Mouse (Mus musculus): Measurements from ENCODE around the gene Gm5141. TPM values are rescaled to one million over a fixed set of nuclear protein-coding genes. Genes with fewer than 3 reads are reported as not detected.

Gm5141 gene
- 1.2 TPM for polyA plus RNA-seq (2014; fragmentation: Illumina TruSeq; extraction: RNeasy Lipid Tissue Mini Kit (QIAGEN cat#74804); ENCODE audit: low read depth, low replicate concordance)

DNA sequence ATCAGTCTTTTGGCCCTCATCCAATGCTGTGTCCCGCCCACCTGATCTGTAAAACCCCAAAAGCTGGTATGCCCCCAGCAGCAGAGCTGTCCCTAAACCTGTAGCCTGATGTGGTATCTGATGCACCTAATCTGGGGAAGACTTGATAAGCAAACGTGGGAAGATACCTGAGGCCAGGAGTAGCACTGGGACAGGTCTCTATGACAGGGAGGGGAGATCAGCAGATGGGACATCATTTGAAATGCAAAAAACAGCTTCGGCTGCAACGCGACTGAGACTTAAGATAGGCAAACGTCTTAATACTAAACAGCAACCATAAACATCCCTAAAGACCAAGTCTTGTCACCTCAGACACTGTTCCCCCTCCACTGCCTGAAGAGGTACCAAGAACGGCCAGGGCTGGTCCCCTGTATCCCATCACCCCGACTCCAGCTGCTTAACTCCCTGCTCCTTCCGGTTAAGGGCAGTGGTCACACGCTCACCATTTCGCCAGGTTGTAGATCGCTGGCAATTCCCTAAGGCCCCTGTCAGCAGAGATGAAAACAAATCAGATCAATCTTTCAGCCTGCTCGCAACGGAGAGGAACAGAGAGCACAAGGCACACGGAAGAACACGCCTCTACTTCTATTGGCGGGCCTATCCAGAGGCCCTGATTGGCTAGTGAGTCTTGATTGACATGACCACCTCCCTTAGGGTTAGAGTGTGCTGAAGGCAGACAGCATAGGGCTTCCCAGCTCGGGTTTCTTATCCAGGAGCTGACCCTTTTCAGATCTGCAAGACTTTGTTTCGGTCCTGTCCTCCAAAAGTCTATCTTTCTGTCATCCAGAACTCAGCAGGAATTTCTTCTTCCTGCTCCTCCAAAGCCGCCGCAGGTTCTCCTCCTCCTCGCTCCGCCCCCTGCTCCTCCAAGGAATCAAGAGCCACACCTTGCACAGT, at the start of gene Gm5141:
TSS of gene Gm5141 (minus strand) at position 610 of the 936 bp plus-strand sequence.

DNA sequence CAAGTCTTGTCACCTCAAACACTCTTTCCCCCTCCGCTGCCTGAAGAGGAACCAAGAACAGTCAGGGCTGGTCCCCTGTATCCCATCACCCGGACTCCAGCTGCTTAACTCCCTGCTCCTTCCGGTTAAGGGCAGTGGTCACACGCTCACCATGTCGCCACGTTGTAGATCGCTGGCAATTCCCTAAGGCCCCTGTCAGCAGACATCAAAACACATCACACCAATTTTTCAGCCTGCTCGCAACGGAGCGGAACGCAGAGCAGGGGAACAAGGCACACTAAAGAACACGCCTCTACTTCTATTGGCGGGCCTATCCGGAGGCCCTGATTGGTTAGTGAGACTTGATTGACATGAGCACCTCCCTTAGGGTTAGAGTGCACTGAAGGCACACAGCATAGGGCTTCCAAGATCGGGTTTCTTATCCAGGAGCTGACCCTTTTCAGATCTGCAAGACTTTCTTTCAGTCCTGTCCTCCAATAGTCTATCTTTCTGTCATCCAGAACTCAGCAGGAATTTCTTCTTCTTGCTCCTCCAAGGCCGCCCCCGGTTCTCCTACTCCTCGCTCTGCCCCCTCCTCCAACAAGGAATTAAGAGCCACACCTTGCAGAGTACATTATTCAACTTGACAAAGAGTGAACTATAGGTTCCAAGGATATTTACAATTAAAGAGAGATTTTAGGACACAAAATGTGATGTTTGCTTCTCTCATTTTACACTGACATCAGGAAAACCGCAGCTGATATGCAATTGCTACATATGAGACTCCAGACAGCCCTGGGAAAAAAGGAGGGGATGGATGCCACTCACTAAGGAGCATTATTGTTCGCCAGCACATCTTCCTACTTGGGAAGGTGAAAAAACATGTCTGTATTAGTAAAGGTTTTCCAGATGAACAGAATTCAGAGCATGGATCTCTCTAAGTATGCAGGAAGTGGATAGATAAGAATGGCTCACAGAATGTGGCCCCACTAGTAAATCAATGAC, 24.9 kb downstream of the Gm5141 start, which contains the start of gene Platr25:
TSS of gene Platr25 (minus strand) at position 278 of the 984 bp plus-strand sequence.

Other genes with a start within 250 kb of the Gm5141 start
- gene Zfp935, start 227.3 kb downstream of the Gm5141 start, polyA plus RNA-seq (2014; fragmentation: Illumina TruSeq; extraction: RNeasy Lipid Tissue Mini Kit (QIAGEN cat#74804); ENCODE audit: low read depth, low replicate concordance) = not detected
- gene Zfp934, start 214.6 kb downstream of the Gm5141 start, polyA plus RNA-seq (2014; fragmentation: Illumina TruSeq; extraction: RNeasy Lipid Tissue Mini Kit (QIAGEN cat#74804); ENCODE audit: low read depth, low replicate concordance) = 7.6 TPM
- gene 6720489N17Rik, start 161.6 kb downstream of the Gm5141 start, polyA plus RNA-seq (2014; fragmentation: Illumina TruSeq; extraction: RNeasy Lipid Tissue Mini Kit (QIAGEN cat#74804); ENCODE audit: low read depth, low replicate concordance) = 1.2 TPM
- 6.6 TPM for gene Platr25, start 25.1 kb downstream of the Gm5141 start, polyA plus RNA-seq (2014; fragmentation: Illumina TruSeq; extraction: RNeasy Lipid Tissue Mini Kit (QIAGEN cat#74804); ENCODE audit: low read depth, low replicate concordance)
- gene Fbp2, start 72.6 kb upstream of the Gm5141 start, polyA plus RNA-seq (2014; fragmentation: Illumina TruSeq; extraction: RNeasy Lipid Tissue Mini Kit (QIAGEN cat#74804); ENCODE audit: low read depth, low replicate concordance) = 5.5 TPM
- 16.9 TPM for gene Fbp1, start 102.5 kb upstream of the Gm5141 start, polyA plus RNA-seq (2014; fragmentation: Illumina TruSeq; extraction: RNeasy Lipid Tissue Mini Kit (QIAGEN cat#74804); ENCODE audit: low read depth, low replicate concordance)
- 49.0 TPM for gene 2010111I01Rik, start 179.1 kb upstream of the Gm5141 start, polyA plus RNA-seq (2014; fragmentation: Illumina TruSeq; extraction: RNeasy Lipid Tissue Mini Kit (QIAGEN cat#74804); ENCODE audit: low read depth, low replicate concordance)